Mouse (Mus musculus) CD4-positive, CD25-positive, alpha-beta regulatory T cell, adult 9 weeks (primary cell): ENCODE results near the gene Klk1b8. TPM values are rescaled to one million over a fixed set of nuclear protein-coding genes. Genes with fewer than 3 reads are reported as not detected.

Source experiments
- polyA plus RNA-seq: library from polyadenylated mRNA; unstranded; fragments of 100-300 nt; shearing (Covaris generic); gene quantifications from one replicate; pipeline ENCODE4 v1.2.1, GENCODE M21; 2017

The Klk1b8 gene
- polyA plus RNA-seq: not detected

GRCm38 (mm10) chr7:43950364-43950763 lies at the start of gene Klk1b8:
Klk1b8 (plus strand) TSS chr7:43950664.

GRCm38 (mm10) chr7:43933440-43933839 lies 17.0 kb upstream of the Klk1b8 start, which contains the start of gene Klk15:
Klk15 (plus strand) TSS chr7:43933740.

GRCm38 (mm10) chr7:43966451-43966850 lies 16.0 kb downstream of the Klk1b8 start, which contains the start of gene Klk1b1:
Klk1b1 (plus strand) TSS chr7:43966751.

GRCm38 (mm10) chr7:43975761-43976160 lies 25.3 kb downstream of the Klk1b8 start, which contains the start of gene Klk1b9:
Klk1b9 (plus strand) TSS chr7:43976061.

DNA sequence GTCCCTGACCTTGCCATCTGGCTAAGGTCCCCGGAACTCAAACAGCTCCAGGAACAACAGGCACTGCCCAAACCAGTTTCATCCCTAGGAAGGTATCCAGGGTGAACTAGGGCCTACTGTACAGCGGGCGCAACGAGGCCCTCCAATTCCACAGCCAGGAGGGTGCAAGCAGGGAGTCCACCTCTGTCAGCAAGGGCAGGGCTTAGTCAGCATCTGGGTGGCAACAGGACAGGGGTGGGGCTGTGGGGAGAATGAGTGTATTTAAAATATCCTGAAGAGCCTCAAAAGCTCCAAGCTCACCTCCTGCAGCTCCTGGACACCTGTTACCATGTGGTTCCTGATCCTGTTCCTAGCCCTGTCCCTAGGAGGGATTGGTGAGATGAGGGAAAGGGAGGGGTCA lies 45.1 kb downstream of the Klk1b8 start, which contains the start of gene Klk1b11:
TSS of gene Klk1b11 (plus strand) at position 301 of the 400 bp plus-strand sequence.

Other genes with a start within 250 kb of the Klk1b8 start
- not detected for gene Klk13, start 238.1 kb upstream of the Klk1b8 start, polyA plus RNA-seq
- not detected for gene Klk12, start 181.8 kb upstream of the Klk1b8 start, polyA plus RNA-seq
- not detected for gene Klk11, start 176.1 kb upstream of the Klk1b8 start, polyA plus RNA-seq
- gene Klk10, start 169.6 kb upstream of the Klk1b8 start, polyA plus RNA-seq: 0.33 TPM
- gene Klk9, start 158.8 kb upstream of the Klk1b8 start, polyA plus RNA-seq: 0.62 TPM
- gene Klk8, start 153.1 kb upstream of the Klk1b8 start, polyA plus RNA-seq: 141 TPM
- not detected for gene Klk7, start 139.4 kb upstream of the Klk1b8 start, polyA plus RNA-seq
- not detected for gene Klk6, start 126.2 kb upstream of the Klk1b8 start, polyA plus RNA-seq
- gene Klk5, start 108.7 kb upstream of the Klk1b8 start, polyA plus RNA-seq: not detected
- gene Klk4, start 69.5 kb upstream of the Klk1b8 start, polyA plus RNA-seq: not detected
- gene Klk15, start 16.9 kb upstream of the Klk1b8 start, polyA plus RNA-seq: not detected
- gene Klk1b1, start 16.1 kb downstream of the Klk1b8 start, polyA plus RNA-seq: not detected
- 1.1 TPM for gene Klk1b9, start 25.4 kb downstream of the Klk1b8 start, polyA plus RNA-seq
- gene Klk1b11, start 45.2 kb downstream of the Klk1b8 start, polyA plus RNA-seq: not detected
- gene Klk1b26, start 61.5 kb downstream of the Klk1b8 start, polyA plus RNA-seq: not detected
- gene Klk1b27, start 101.6 kb downstream of the Klk1b8 start, polyA plus RNA-seq: 2.8 TPM
- gene Klk1b21, start 151.7 kb downstream of the Klk1b8 start, polyA plus RNA-seq: not detected
- not detected for gene Klk1b22, start 162.0 kb downstream of the Klk1b8 start, polyA plus RNA-seq
- gene Klk1b16, start 186.1 kb downstream of the Klk1b8 start, polyA plus RNA-seq: not detected
- gene Klk1b24, start 237.6 kb downstream of the Klk1b8 start, polyA plus RNA-seq: not detected
- not detected for gene Klk1b3, start 247.5 kb downstream of the Klk1b8 start, polyA plus RNA-seq